Mouse (Mus musculus) hindbrain, embryonic 11.5 days (tissue): Measurements from ENCODE around the gene Itgad. TPM values are rescaled to one million over a fixed set of nuclear protein-coding genes. Genes with fewer than 3 reads are reported as not detected.

Experiments
- ATAC-seq: fragments of 200-750 bp; cut with Nextera tagmentation; 2 replicates; pipeline ENCODE4 v1.8.0; 2017; ENCODE audit warnings: mild to moderate bottlenecking, moderate TSS enrichment, moderate library complexity; ENCODE audit not compliant: low FRiP score
- DNase-seq: peaks from one replicate; pipeline ENCODE4 v3.0.0-alpha.2; 2015; ENCODE audit warnings: low spot score
- H3K27ac ChIP-seq: fragments of 300-500 bp; sonication (generic); 2 replicates; pipeline ENCODE4 v1.5.1; 2014; ENCODE audit warnings: mild to moderate bottlenecking, low read depth, low read length
- H3K27me3 ChIP-seq: fragments of 300-500 bp; sonication (generic); 2 replicates; pipeline ENCODE4 v1.6.1; 2014; ENCODE audit warnings: mild to moderate bottlenecking, low read length, moderate library complexity, mixed read lengths; ENCODE audit not compliant: control insufficient read depth, insufficient read depth
- H3K36me3 ChIP-seq: fragments of 300-500 bp; sonication (generic); 2 replicates; pipeline ENCODE4 v1.6.1; 2014; ENCODE audit warnings: mild to moderate bottlenecking, low read length, moderate library complexity, mixed read lengths; ENCODE audit not compliant: control insufficient read depth, insufficient read depth
- H3K4me1 ChIP-seq: fragments of 300-500 bp; sonication (generic); replicated peaks from 2 replicates; pipeline ENCODE4 v1.6.1; 2014; ENCODE audit warnings: low read length, mixed read lengths; ENCODE audit not compliant: control insufficient read depth, insufficient read depth
- H3K4me2 ChIP-seq: fragments of 300-500 bp; sonication (generic); replicated peaks from 2 replicates; pipeline ENCODE4 v1.6.1; 2014; ENCODE audit warnings: mild to moderate bottlenecking, low read depth, low read length
- H3K4me3 ChIP-seq: fragments of 300-500 bp; sonication (generic); 2 replicates; pipeline ENCODE4 v1.5.1; 2014; ENCODE audit warnings: low read depth, low read length
- H3K9ac ChIP-seq: fragments of 300-500 bp; sonication (generic); 2 replicates; pipeline ENCODE4 v1.6.1; 2014; ENCODE audit warnings: low read depth, low read length
- H3K9me3 ChIP-seq: fragments of 300-500 bp; sonication (generic); 2 replicates; pipeline ENCODE4 v1.6.1; 2016; ENCODE audit warnings: low read length; ENCODE audit not compliant: control insufficient read depth
- WGBS: fragments of 180-500 bp; shearing (Covaris S2); extraction: QIAGEN DNeasy Blood & Tissue Kit; methylation state at CpG from one replicate; pipeline ENCODE4 v1.1.7; 2014; 5-methylcytosine and 5-hydroxymethylcytosine counted together
- polyA plus RNA-seq: library from polyadenylated mRNA; unstranded; fragments of >200 nt; fragmentation: Nextera tagmentation; extraction: Ambion mirVana; gene quantifications from 2 replicates; pipeline ENCODE4 v1.2.1, GENCODE M21; 2014

Itgad gene
- polyA plus RNA-seq, 1 experiment from 2014 or later, result not detected

- no peaks in the 10 kb centered on the region for H3K27me3 ChIP-seq
- no peak overlapping the region for H3K4me2 ChIP-seq
- 96% methylated on average over 16 of the region's 16 CpGs for WGBS
- H3K4me1 ChIP-seq, result no peaks in the 10 kb centered on the region
- H3K4me3 ChIP-seq, result no peak overlapping the region
- H3K27ac ChIP-seq, result no peak overlapping the region
- H3K36me3 ChIP-seq, result no peaks in the 10 kb centered on the region
- no peak overlapping the region for H3K9ac ChIP-seq
- no peak for ATAC-seq
- H3K9me3 ChIP-seq, result no peaks in the 10 kb centered on the region
- DNase-seq, result no peak
These were observed 88.2 kb downstream of the Itgad start for GRCm38 (mm10) chr7:128242331-128242730.

- Histone ChIP-seq H3K9me3 (no peaks in the 10 kb centered on the region), H3K27me3 (no peaks in the 10 kb centered on the region), H3K27ac (no peak overlapping the region), H3K4me1 (no peaks in the 10 kb centered on the region), H3K36me3 (no peaks in the 10 kb centered on the region), H3K4me3 (no peak overlapping the region), H3K9ac (no peak overlapping the region), H3K4me2 (no peak overlapping the region)
- DNase-seq (no peak), ATAC-seq (no peak)
- WGBS, result 47% methylated on average over 10 of the region's 10 CpGs
These were observed 89.7 kb downstream of the Itgad start for GRCm38 (mm10) chr7:128243921-128244320.

- ATAC-seq, result no peak
- H3K9ac ChIP-seq, result 0 out of 2 replicates have a peak overlapping the region, but pooled peaks have one; percentile 1
- WGBS, result 82% methylated on average over 18 of the region's 18 CpGs
- H3K27ac ChIP-seq, result no peak overlapping the region
- no peak overlapping the region for H3K4me3 ChIP-seq
- H3K4me1 ChIP-seq, result no peaks in the 10 kb centered on the region
- H3K4me2 ChIP-seq, result no peak overlapping the region
- H3K27me3 ChIP-seq, result no peaks in the 10 kb centered on the region
- no peaks in the 10 kb centered on the region for H3K36me3 ChIP-seq
- no peaks in the 10 kb centered on the region for H3K9me3 ChIP-seq
- DNase-seq, result no peak
These were observed 90.3 kb downstream of the Itgad start for GRCm38 (mm10) chr7:128244410-128245025.

GRCm38 (mm10) chr7:128245547-128245946 is 91.4 kb downstream of the Itgad start:
- H3K4me3 ChIP-seq, result no peak overlapping the region
- 92% methylated on average over 4 of the region's 4 CpGs for WGBS
- ATAC-seq (no peak), DNase-seq (no peak)
- H3K4me2 ChIP-seq, result no peak overlapping the region
- H3K9me3 ChIP-seq, result no peaks in the 10 kb centered on the region
- H3K4me1 ChIP-seq, result no peaks in the 10 kb centered on the region
- H3K36me3 ChIP-seq, result no peaks in the 10 kb centered on the region
- no peaks in the 10 kb centered on the region for H3K27me3 ChIP-seq
- no peak overlapping the region for H3K27ac ChIP-seq
- H3K9ac ChIP-seq, result no peak overlapping the region

GRCm38 (mm10) chr7:128246496-128247391 is 92.6 kb downstream of the Itgad start, which contains the start of gene Tgfb1i1:
Gene Tgfb1i1 (plus strand): TSS chr7:128246812.
- Histone ChIP-seq H3K27ac (peak within 1 kb of the TSS; percentile 17; the same call in 1 of the 2 replicates), H3K9me3 (no peaks in the 10 kb centered on the region), H3K27me3 (peaks cover 3% of the 10 kb centered on the region; the same call in 1 of the 2 replicates), H3K4me3 (peak within 1 kb of the TSS; percentile 28), H3K36me3 (no peaks in the 10 kb centered on the region), H3K9ac (peak within 1 kb of the TSS; percentile 57), H3K4me1 (no peaks in the 10 kb centered on the region), H3K4me2 (peak within 1 kb of the TSS; percentile 52)
- 4% methylated on average over 26 of the region's 30 CpGs for WGBS
- peak; percentile 58 for ATAC-seq
- peak; percentile 60 for DNase-seq

- H3K4me2 ChIP-seq, result peak overlapping the region; percentile 52
- peak; percentile 80 for ATAC-seq
- H3K27ac ChIP-seq, result no peak overlapping the region
- H3K36me3 ChIP-seq, result no peaks in the 10 kb centered on the region
- peaks cover 3% of the 10 kb centered on the region; the same call in 1 of the 2 replicates for H3K27me3 ChIP-seq
- H3K4me1 ChIP-seq, result no peaks in the 10 kb centered on the region; the same call in 1 of the 2 replicates
- DNase-seq, result peak; percentile 91
- 3% methylated on average over 13 of the region's 13 CpGs for WGBS
- H3K9ac ChIP-seq, result peak overlapping the region; percentile 57
- H3K9me3 ChIP-seq, result no peaks in the 10 kb centered on the region
- H3K4me3 ChIP-seq, result peak overlapping the region; percentile 28
These were observed 93.3 kb downstream of the Itgad start for GRCm38 (mm10) chr7:128247443-128247842.

- Histone ChIP-seq H3K27ac (no peak overlapping the region), H3K4me2 (0 out of 2 replicates have a peak overlapping the region, but pooled peaks have one; percentile 0), H3K27me3 (peaks cover 3% of the 10 kb centered on the region; the same call in 1 of the 2 replicates), H3K9me3 (no peaks in the 10 kb centered on the region), H3K9ac (no peak overlapping the region), H3K36me3 (no peaks in the 10 kb centered on the region), H3K4me3 (no peak overlapping the region), H3K4me1 (no peaks in the 10 kb centered on the region; the same call in 1 of the 2 replicates)
- no peak for ATAC-seq
- WGBS, result 80% methylated on average over 10 of the region's 10 CpGs
- DNase-seq, result no peak
These were observed 94.2 kb downstream of the Itgad start for GRCm38 (mm10) chr7:128248081-128249042.

- H3K27me3 ChIP-seq, result peaks cover 3% of the 10 kb centered on the region; the same call in 1 of the 2 replicates
- no peak overlapping the region for H3K27ac ChIP-seq
- no peak overlapping the region for H3K4me2 ChIP-seq
- H3K36me3 ChIP-seq, result no peaks in the 10 kb centered on the region
- DNase-seq (no peak), ATAC-seq (no peak)
- no peaks in the 10 kb centered on the region for H3K9me3 ChIP-seq
- 88% methylated on average over 5 of the region's 5 CpGs for WGBS
- H3K4me1 ChIP-seq, result no peaks in the 10 kb centered on the region; the same call in 1 of the 2 replicates
- no peak overlapping the region for H3K4me3 ChIP-seq
- no peak overlapping the region for H3K9ac ChIP-seq
These were observed 95.8 kb downstream of the Itgad start for GRCm38 (mm10) chr7:128249998-128250397.
